Mouse (Mus musculus) hindbrain, embryonic 12.5 days (tissue): Measurements from ENCODE around the gene Dvl1. TPM values are rescaled to one million over a fixed set of nuclear protein-coding genes. Genes with fewer than 3 reads are reported as not detected.
A peak's percentile ranks its signal among the peaks of the same experiment; 100 is the strongest.

ENCODE experiments used
- ATAC-seq: fragments of 200-750 bp; cut with Nextera tagmentation; 2 replicates; pipeline ENCODE4 v1.8.0; 2017; ENCODE audit warnings: moderate TSS enrichment; ENCODE audit not compliant: low FRiP score
- H3K27ac ChIP-seq: fragments of 300-500 bp; sonication (generic); 2 replicates; pipeline ENCODE4 v1.5.1; 2016; ENCODE audit warnings: mild to moderate bottlenecking
- H3K27me3 ChIP-seq: fragments of 300-500 bp; sonication (generic); 2 replicates; pipeline ENCODE4 v1.6.1; 2016; ENCODE audit warnings: mild to moderate bottlenecking
- H3K36me3 ChIP-seq: fragments of 300-500 bp; sonication (generic); 2 replicates; pipeline ENCODE4 v1.6.1; 2016; ENCODE audit warnings: mild to moderate bottlenecking
- H3K4me1 ChIP-seq: fragments of 300-500 bp; sonication (generic); 2 replicates; pipeline ENCODE4 v1.6.1; 2016
- H3K4me2 ChIP-seq: fragments of 300-500 bp; sonication (generic); replicated peaks from 2 replicates; pipeline ENCODE4 v1.6.1; 2016; ENCODE audit warnings: mild to moderate bottlenecking
- H3K4me3 ChIP-seq: fragments of 300-500 bp; sonication (generic); 2 replicates; pipeline ENCODE4 v1.5.1; 2016; ENCODE audit warnings: mild to moderate bottlenecking
- H3K9ac ChIP-seq: fragments of 300-500 bp; sonication (generic); 2 replicates; pipeline ENCODE4 v1.6.1; 2016; ENCODE audit warnings: mild to moderate bottlenecking, moderate library complexity
- H3K9me3 ChIP-seq: fragments of 300-500 bp; sonication (generic); replicated peaks from 2 replicates; pipeline ENCODE4 v1.6.1; 2016; ENCODE audit warnings: mild to moderate bottlenecking
- WGBS: fragments of 180-500 bp; shearing (Covaris S2); methylation state at CpG from one replicate; pipeline ENCODE4 v1.1.7; 2016; 5-methylcytosine and 5-hydroxymethylcytosine counted together
- polyA plus RNA-seq: library from polyadenylated mRNA; unstranded; fragments of >200 nt; fragmentation: Nextera tagmentation; extraction: Ambion mirVana; gene quantifications from 2 replicates; pipeline ENCODE4 v1.2.1, GENCODE M21; 2016

Gene Dvl1
- polyA plus RNA-seq, 1 experiment from 2014 or later, result 20.0 TPM

DNA sequence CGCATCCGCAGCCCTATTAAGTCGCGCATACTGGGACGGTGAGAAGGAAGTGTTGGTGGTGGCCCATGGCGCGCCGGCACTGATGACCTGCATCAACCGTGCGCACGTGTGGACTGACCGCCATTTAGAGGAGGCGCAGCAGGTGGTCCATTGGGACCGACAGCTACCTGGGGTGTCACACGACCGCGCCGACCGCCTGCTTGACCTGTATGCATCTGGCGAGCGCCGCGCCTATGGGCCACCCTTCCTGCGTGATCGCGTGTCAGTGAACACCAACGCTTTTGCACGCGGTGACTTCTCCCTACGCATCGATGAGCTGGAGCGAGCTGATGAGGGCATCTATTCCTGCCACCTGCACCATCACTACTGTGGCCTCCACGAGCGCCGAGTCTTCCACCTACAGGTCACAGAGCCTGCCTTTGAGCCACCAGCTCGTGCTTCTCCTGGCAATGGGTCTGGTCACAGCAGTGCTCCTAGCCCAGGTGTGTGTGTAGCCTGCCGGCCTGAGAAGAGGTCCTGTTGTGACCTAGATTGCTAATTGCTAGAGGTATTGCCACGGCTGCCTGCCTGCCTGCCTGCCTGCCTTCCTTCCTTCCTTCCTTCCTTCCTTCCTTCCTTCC is 5.4 kb upstream of the Dvl1 start:
- H3K27me3 ChIP-seq, result peaks cover 17% of the 10 kb centered on the region
- peaks cover 33% of the 10 kb centered on the region for H3K4me1 ChIP-seq
- 38% methylated on average over 38 of the region's 38 CpGs for WGBS
- H3K9me3 ChIP-seq, result no peaks in the 10 kb centered on the region
- no peak overlapping the region for H3K27ac ChIP-seq
- peak; percentile 11; the same call in 1 of the 2 replicates for ATAC-seq
- H3K9ac ChIP-seq, result no peak overlapping the region
- H3K4me3 ChIP-seq, result 0 out of 2 replicates have a peak overlapping the region, but pooled peaks have one; percentile 36
- H3K36me3 ChIP-seq, result peaks cover 5% of the 10 kb centered on the region; the same call in 1 of the 2 replicates
- peak overlapping the region; percentile 70 for H3K4me2 ChIP-seq

DNA sequence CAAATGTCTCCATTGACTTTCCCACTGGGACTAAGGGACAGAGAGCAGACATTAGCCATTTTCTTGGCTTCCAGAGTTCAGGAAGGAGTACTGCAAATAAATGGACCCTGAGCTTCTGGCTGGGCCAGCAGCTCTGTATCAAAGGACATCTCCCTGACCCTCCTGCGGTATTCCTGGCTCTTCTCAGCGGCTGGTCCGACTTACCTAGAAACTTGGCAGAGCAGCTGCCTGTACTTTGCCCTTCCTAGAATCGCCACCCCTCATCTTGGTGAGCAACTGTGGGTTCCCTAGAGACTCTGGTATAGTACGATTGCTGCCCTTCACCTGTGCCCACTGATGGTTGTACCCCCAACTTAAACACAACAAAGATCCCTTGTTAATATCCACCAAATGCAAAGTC is 4.0 kb upstream of the Dvl1 start:
- ATAC-seq, result no peak

GRCm38 (mm10) chr4:155847591-155848352 is 570 bp downstream of the Dvl1 start:
- Histone ChIP-seq H3K9me3 (no peaks in the 10 kb centered on the region), H3K27ac (peak overlapping the region; percentile 79; the same call in 1 of the 2 replicates), H3K27me3 (no peaks in the 10 kb centered on the region), H3K4me1 (peaks cover 31% of the 10 kb centered on the region), H3K4me2 (peak overlapping the region; percentile 88), H3K36me3 (0 out of 2 replicates have a peak, but pooled peaks cover 2% of the 10 kb centered on the region), H3K9ac (peak overlapping the region; percentile 94), H3K4me3 (peak overlapping the region; percentile 86)
- 1% methylated on average over 64 of the region's 69 CpGs for WGBS
- ATAC-seq, result peak; percentile 65

More for the DNA sequence above, 4.0 kb upstream of the Dvl1 start:
- Histone ChIP-seq H3K27me3 (peaks cover 17% of the 10 kb centered on the region), H3K4me1 (peaks cover 39% of the 10 kb centered on the region), H3K4me2 (no peak overlapping the region), H3K9ac (no peak overlapping the region), H3K4me3 (no peak overlapping the region), H3K36me3 (peaks cover 5% of the 10 kb centered on the region; the same call in 1 of the 2 replicates), H3K9me3 (no peaks in the 10 kb centered on the region), H3K27ac (no peak overlapping the region)
- WGBS, result 91% methylated on average over 5 of the region's 5 CpGs

GRCm38 (mm10) chr4:155848434-155849095 is 1.4 kb downstream of the Dvl1 start:
- Histone ChIP-seq H3K9me3 (no peaks in the 10 kb centered on the region), H3K4me1 (peaks cover 31% of the 10 kb centered on the region), H3K9ac (peak overlapping the region; percentile 94), H3K4me2 (peak overlapping the region; percentile 88), H3K27me3 (no peaks in the 10 kb centered on the region), H3K4me3 (peak overlapping the region; percentile 86), H3K27ac (no peak overlapping the region), H3K36me3 (no peaks in the 10 kb centered on the region)
- ATAC-seq, result no peak
- 60% methylated on average over 7 of the region's 7 CpGs for WGBS

DNA sequence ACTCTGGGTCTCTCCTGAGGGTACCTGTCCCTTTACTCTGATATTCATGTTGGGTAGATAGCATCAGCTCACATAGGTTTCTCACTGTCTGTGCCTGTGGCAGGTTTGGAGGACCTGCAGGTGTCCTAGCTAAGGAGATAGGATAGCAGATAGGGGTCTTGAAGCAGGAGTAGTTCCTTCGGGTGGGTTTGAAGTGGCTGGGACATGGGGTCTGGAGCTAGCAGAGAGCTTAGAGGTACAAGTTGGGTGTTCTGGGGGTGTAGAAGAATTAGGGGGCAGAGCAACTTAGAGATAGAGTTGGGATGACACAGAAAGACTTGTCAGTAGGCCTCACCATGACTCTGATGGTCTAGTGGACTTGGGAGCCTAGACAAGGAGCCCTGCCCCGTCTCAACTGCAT is 2.2 kb downstream of the Dvl1 start:
- WGBS, result 91% methylated on average over 2 of the region's 2 CpGs
- Histone ChIP-seq H3K9ac (no peak overlapping the region; the same call in 1 of the 2 replicates), H3K4me3 (no peak overlapping the region), H3K4me1 (peaks cover 31% of the 10 kb centered on the region), H3K36me3 (peaks cover 5% of the 10 kb centered on the region; the same call in 1 of the 2 replicates), H3K9me3 (no peaks in the 10 kb centered on the region), H3K27ac (no peak overlapping the region), H3K4me2 (peak overlapping the region; percentile 88; the same call in 1 of the 2 replicates), H3K27me3 (no peaks in the 10 kb centered on the region)
- ATAC-seq, result no peak

GRCm38 (mm10) chr4:155849792-155850451 is 2.7 kb downstream of the Dvl1 start:
- WGBS, result 94% methylated on average over 3 of the region's 3 CpGs
- H3K27ac ChIP-seq, result no peak overlapping the region
- no peaks in the 10 kb centered on the region for H3K9me3 ChIP-seq
- H3K4me3 ChIP-seq, result no peak overlapping the region
- no peak for ATAC-seq
- peaks cover 31% of the 10 kb centered on the region for H3K4me1 ChIP-seq
- peaks cover 10% of the 10 kb centered on the region for H3K36me3 ChIP-seq
- H3K4me2 ChIP-seq, result no peak overlapping the region
- H3K9ac ChIP-seq, result no peak overlapping the region; the same call in 1 of the 2 replicates
- no peaks in the 10 kb centered on the region for H3K27me3 ChIP-seq

DNA sequence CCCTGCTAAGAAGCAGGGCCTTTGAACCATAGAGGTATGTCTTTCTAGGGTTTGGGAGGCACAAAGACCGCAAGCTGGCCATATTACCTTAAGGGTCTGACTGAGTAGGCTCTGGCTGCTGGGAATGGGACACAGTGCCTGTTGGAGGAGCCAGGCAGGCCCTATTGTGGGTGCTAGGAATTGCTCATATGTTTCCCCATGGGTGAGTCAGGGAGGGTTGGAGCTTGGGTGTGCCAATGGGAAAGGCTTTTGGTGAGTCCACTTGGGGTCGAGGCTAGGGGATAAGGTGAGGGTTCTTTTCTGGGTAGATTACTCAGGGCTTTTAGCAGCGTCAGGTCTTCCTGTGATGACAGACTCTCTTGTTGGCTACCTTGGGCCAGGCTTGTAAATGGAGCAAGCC is 4.2 kb downstream of the Dvl1 start:
- no peaks in the 10 kb centered on the region for H3K27me3 ChIP-seq
- H3K9ac ChIP-seq, result no peak overlapping the region
- H3K4me2 ChIP-seq, result no peak overlapping the region
- no peak overlapping the region for H3K4me3 ChIP-seq
- peaks cover 30% of the 10 kb centered on the region for H3K4me1 ChIP-seq
- no peak for ATAC-seq
- peaks cover 25% of the 10 kb centered on the region for H3K36me3 ChIP-seq
- no peak overlapping the region for H3K27ac ChIP-seq
- H3K9me3 ChIP-seq, result no peaks in the 10 kb centered on the region
- WGBS, result 87% methylated on average over 3 of the region's 3 CpGs

DNA sequence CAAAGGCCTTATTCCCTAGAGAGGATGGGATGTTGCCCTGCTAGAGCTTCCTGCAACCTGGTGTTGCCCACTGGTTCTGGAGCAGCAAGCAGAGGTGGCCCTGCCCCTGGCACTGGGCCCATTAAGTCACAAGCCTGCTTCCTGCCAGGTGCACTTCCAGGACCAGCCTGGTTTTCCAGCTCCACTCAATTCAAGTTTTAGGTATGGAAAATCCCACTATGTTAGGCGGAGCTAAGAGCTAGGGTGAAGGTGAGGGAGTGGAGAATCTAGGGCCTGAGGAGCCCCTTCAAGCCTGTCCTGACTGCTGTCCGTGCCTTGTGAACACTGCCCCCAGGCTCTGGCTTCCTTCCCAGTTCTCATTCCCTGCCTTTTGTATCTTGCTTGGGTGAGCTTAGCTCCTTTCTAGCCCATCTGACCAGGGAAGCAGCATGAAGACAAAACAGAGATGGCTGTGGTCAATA is 4.8 kb downstream of the Dvl1 start:
- H3K4me1 ChIP-seq, result peaks cover 25% of the 10 kb centered on the region
- H3K9ac ChIP-seq, result no peak overlapping the region
- WGBS, result 77% methylated on average over 2 of the region's 2 CpGs
- no peak overlapping the region for H3K27ac ChIP-seq
- no peak overlapping the region for H3K4me2 ChIP-seq
- no peaks in the 10 kb centered on the region for H3K27me3 ChIP-seq
- ATAC-seq, result no peak
- peaks cover 31% of the 10 kb centered on the region for H3K36me3 ChIP-seq
- H3K9me3 ChIP-seq, result no peaks in the 10 kb centered on the region
- no peak overlapping the region for H3K4me3 ChIP-seq

DNA sequence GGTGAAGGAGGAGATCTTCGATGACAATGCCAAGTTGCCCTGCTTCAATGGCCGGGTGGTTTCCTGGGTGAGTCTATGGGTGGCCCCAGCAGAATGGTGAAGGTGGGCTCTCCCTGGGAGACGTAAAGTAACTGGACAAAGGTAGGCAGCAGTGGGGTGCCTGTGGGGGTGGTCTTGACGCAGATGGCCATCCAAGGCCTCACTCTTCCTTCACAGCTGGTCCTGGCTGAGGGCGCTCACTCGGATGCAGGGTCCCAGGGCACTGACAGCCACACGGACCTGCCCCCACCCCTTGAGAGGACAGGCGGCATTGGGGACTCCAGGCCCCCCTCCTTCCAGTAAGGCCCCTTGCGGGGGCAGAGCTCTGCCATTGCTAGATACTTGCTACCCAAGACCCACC is 6.2 kb downstream of the Dvl1 start:
- ATAC-seq, result no peak
- H3K27ac ChIP-seq, result no peak overlapping the region
- no peak overlapping the region for H3K9ac ChIP-seq
- peaks cover 19% of the 10 kb centered on the region for H3K4me1 ChIP-seq
- no peaks in the 10 kb centered on the region for H3K9me3 ChIP-seq
- H3K36me3 ChIP-seq, result peaks cover 45% of the 10 kb centered on the region
- no peaks in the 10 kb centered on the region for H3K27me3 ChIP-seq
- 89% methylated on average over 9 of the region's 9 CpGs for WGBS
- H3K4me2 ChIP-seq, result no peak overlapping the region
- no peak overlapping the region for H3K4me3 ChIP-seq

DNA sequence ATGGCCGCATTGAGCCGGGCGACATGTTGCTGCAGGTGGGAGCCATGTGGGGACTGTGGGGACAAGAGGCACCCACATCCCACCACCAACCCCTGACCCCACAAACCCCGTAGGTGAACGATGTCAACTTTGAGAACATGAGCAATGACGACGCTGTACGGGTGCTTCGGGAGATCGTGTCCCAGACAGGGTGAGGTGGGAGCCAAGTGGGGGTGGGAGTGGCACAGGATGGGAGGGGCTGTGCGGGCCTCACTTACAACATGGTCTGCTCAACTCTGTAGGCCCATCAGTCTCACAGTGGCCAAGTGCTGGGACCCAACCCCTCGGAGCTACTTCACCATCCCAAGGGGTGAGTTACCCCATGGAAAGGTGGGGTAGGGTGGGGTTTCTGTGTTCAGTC is 7.8 kb downstream of the Dvl1 start:
- peaks cover 4% of the 10 kb centered on the region; the same call in 1 of the 2 replicates for H3K4me1 ChIP-seq
- H3K27ac ChIP-seq, result no peak overlapping the region
- WGBS, result 94% methylated on average over 12 of the region's 12 CpGs
- peaks cover 55% of the 10 kb centered on the region for H3K36me3 ChIP-seq
- no peaks in the 10 kb centered on the region for H3K9me3 ChIP-seq
- no peak overlapping the region for H3K4me3 ChIP-seq
- no peak overlapping the region for H3K4me2 ChIP-seq
- ATAC-seq, result no peak
- no peak overlapping the region for H3K9ac ChIP-seq
- H3K27me3 ChIP-seq, result no peaks in the 10 kb centered on the region

DNA sequence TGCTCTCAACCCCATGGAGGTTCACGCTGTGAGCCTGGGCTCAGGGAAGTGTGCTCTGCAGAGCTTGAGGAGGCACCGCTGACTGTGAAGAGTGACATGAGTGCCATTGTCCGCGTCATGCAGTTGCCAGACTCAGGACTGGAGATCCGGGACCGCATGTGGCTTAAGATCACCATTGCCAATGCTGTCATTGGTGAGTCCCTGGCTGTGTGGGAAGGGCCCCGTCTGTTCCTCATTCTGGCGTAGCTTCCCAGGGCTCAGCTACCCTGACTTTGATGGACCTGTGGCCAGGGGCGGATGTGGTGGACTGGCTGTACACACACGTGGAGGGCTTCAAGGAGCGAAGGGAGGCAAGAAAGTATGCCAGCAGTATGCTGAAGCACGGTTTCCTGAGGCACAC is 8.9 kb downstream of the Dvl1 start:
- Histone ChIP-seq H3K4me3 (no peak overlapping the region), H3K9ac (no peak overlapping the region), H3K9me3 (no peaks in the 10 kb centered on the region), H3K27ac (no peak overlapping the region), H3K36me3 (peaks cover 66% of the 10 kb centered on the region), H3K4me2 (no peak overlapping the region), H3K4me1 (no peaks in the 10 kb centered on the region), H3K27me3 (no peaks in the 10 kb centered on the region)
- ATAC-seq, result no peak
- WGBS, result 91% methylated on average over 12 of the region's 12 CpGs

GRCm38 (mm10) chr4:155856881-155857280 is 9.7 kb downstream of the Dvl1 start:
- H3K4me3 ChIP-seq, result no peak overlapping the region
- no peak overlapping the region for H3K9ac ChIP-seq
- ATAC-seq, result no peak
- H3K36me3 ChIP-seq, result peaks cover 74% of the 10 kb centered on the region
- no peaks in the 10 kb centered on the region for H3K9me3 ChIP-seq
- 85% methylated on average over 3 of the region's 3 CpGs for WGBS
- H3K4me1 ChIP-seq, result no peaks in the 10 kb centered on the region
- no peak overlapping the region for H3K4me2 ChIP-seq
- no peak overlapping the region for H3K27ac ChIP-seq
- no peaks in the 10 kb centered on the region for H3K27me3 ChIP-seq
